Mouse (Mus musculus) ES-Bruce4 (cell line): ENCODE data around the gene Frmd5. TPM values are rescaled to one million over a fixed set of nuclear protein-coding genes. Genes with fewer than 3 reads are reported as not detected.

Source experiments
- H3K27ac ChIP-seq: 2 replicates; pipeline ENCODE4 v1.5.1; 2012; ENCODE audit warnings: low read length, inconsistent platforms; ENCODE audit not compliant: insufficient read depth
- H3K27me3 ChIP-seq: 2 replicates; pipeline ENCODE4 v1.6.1; 2012; ENCODE audit warnings: mild to moderate bottlenecking, low read length, inconsistent platforms; ENCODE audit not compliant: control insufficient read depth, poor library complexity, insufficient read depth, severe bottlenecking
- H3K36me3 ChIP-seq: 2 replicates; pipeline ENCODE4 v1.6.1; 2012; ENCODE audit warnings: inconsistent platforms, mild to moderate bottlenecking, low read length, moderate library complexity; ENCODE audit not compliant: control insufficient read depth, poor library complexity, insufficient read depth, severe bottlenecking
- H3K4me1 ChIP-seq: one replicate; pipeline ENCODE4 v1.8.1; 2011; ENCODE audit warnings: low read length; ENCODE audit not compliant: control insufficient read depth, insufficient read depth
- H3K4me3 ChIP-seq: 2 replicates; pipeline ENCODE4 v1.5.1; 2011; ENCODE audit warnings: low read depth, mild to moderate bottlenecking, low read length
- H3K9ac ChIP-seq: 2 replicates; pipeline ENCODE4 v1.6.1; 2012; ENCODE audit warnings: low read depth, mild to moderate bottlenecking, inconsistent platforms; ENCODE audit not compliant: poor library complexity, severe bottlenecking
- H3K9me3 ChIP-seq: replicated peaks from 2 replicates; pipeline ENCODE4 v1.6.1; 2012; ENCODE audit warnings: mild to moderate bottlenecking, low read length, inconsistent platforms; ENCODE audit not compliant: control insufficient read depth, poor library complexity, insufficient read depth, severe bottlenecking
- CTCF ChIP-seq: IDR thresholded peaks from one replicate; pipeline ENCODE4 v1.8.1; 2011; ENCODE audit warnings: low read depth, low read length
- EP300 ChIP-seq: IDR thresholded peaks from 2 replicates; pipeline ENCODE4 v1.6.1; 2011; ENCODE audit warnings: low read depth, low read length; ENCODE audit not compliant: insufficient read depth
- POLR2A ChIP-seq: IDR thresholded peaks from one replicate; pipeline ENCODE4 v1.8.1; 2011; ENCODE audit warnings: low read length; ENCODE audit not compliant: insufficient read depth
- polyA plus RNA-seq: library from polyadenylated mRNA; stranded (reverse); fragments of >200 nt; gene quantifications from 2 replicates; pipeline ENCODE4 v1.2.4, GENCODE M21; 2011; ENCODE audit warnings: low read depth; ENCODE audit not compliant: missing spikeins, insufficient read depth, insufficient read length

Gene Frmd5
- polyA plus RNA-seq, 1 experiment: 10.5 TPM

DNA sequence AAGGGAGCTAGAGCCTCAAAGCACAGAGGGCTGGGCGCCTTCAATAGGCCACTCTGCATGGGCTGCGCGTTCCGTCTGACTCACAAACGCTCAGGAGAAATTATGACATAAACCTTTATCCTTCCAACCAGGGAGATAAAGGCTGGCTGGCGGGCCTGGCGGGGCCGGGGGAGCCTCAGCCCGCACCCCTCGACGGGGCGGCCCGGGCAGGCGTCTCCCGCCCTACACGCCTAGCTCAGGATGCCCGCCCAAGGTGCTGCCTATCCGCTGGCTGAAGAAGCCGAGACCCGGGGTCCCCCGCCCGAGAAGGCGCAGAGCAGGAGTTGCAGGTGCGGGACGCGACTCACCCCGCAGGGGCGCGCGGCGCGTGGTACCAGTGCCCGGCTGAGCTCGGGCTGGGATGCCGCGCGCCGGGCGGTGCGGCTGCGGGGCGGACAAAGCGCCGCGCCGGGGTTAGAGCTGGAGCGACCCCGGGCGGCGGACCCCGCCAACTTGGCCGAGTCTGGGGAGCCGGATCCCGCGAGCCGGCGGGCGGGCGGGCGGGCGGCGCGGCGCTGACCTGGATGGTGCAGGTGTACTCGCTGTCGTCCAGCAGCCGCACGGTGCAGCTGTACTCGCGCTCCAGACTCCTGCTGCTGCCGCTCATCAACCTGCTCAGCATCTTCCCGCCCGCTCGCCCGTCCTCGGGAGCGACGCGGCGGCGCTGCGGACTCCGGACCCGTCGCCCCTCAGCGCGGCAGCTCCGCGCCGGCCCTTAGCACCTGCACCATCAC, 530 bp downstream of the Frmd5 start:
- Histone ChIP-seq H3K9ac (peak overlapping the region; percentile 82), H3K36me3 (no peaks in the 10 kb centered on the region), H3K27ac (no peak overlapping the region; the same call in 1 of the 2 replicates), H3K4me1 (peaks cover 2% of the 10 kb centered on the region), H3K9me3 (no peaks in the 10 kb centered on the region), H3K4me3 (peak overlapping the region; percentile 85), H3K27me3 (no peaks in the 10 kb centered on the region)
- TF ChIP-seq EP300: no peak
- TF ChIP-seq POLR2A: peak; percentile 41
- no peak for TF ChIP-seq CTCF

GRCm38 (mm10) chr2:121799051-121799450, 7.8 kb downstream of the Frmd5 start:
- no peaks in the 10 kb centered on the region for H3K27me3 ChIP-seq
- H3K9me3 ChIP-seq: no peaks in the 10 kb centered on the region
- H3K36me3 ChIP-seq: no peaks in the 10 kb centered on the region
- no peaks in the 10 kb centered on the region for H3K4me1 ChIP-seq
- H3K9ac ChIP-seq: no peak overlapping the region
- no peak overlapping the region for H3K27ac ChIP-seq
- no peak overlapping the region for H3K4me3 ChIP-seq
- no peak for TF ChIP-seq CTCF
- no peak for TF ChIP-seq EP300
- TF ChIP-seq POLR2A: no peak

DNA sequence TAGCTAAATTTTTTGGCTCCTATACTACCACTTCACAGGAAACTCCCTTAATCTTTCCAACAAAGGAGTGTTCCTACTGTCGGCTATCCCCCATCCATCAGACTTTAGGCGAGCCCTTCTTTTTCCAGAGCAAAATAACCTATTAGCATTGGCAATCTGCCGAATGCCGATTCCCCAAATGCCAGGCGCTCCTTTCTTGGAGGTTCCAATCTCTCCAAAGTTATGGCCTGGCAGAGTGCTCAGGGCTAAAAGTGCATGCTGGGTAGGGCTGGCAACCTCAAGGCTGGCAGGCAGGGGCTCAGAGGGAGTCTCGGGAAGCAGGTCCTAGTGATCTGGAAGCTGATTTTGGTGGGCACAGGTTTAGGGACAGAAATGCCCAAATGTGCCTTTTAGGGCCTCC, 10.9 kb downstream of the Frmd5 start:
- Histone ChIP-seq H3K4me3 (no peak overlapping the region), H3K36me3 (no peaks in the 10 kb centered on the region), H3K27me3 (no peaks in the 10 kb centered on the region), H3K27ac (no peak overlapping the region), H3K9ac (no peak overlapping the region), H3K9me3 (no peaks in the 10 kb centered on the region), H3K4me1 (no peaks in the 10 kb centered on the region)
- TF ChIP-seq POLR2A (no peak), CTCF (no peak), EP300 (no peak)

DNA sequence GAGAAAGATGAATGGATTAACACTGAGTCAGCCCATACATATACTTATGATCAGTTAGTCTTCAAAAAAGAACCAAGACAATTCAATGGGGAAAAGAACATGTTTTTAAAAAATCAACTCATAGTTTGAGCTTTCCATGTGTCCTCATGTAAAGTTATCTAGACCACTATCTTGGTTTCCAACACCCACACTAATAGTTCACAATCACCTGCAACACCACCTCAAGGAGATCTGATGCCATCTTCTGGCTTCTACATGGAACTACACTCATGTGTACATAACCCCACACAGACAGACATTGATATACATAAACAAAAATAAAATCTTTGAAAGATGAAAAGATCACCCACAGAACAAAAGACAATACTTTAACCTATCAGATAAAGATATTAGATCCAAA, 17.1 kb downstream of the Frmd5 start:
- no peak overlapping the region for H3K9ac ChIP-seq
- H3K27me3 ChIP-seq: no peaks in the 10 kb centered on the region
- H3K36me3 ChIP-seq: no peaks in the 10 kb centered on the region

DNA sequence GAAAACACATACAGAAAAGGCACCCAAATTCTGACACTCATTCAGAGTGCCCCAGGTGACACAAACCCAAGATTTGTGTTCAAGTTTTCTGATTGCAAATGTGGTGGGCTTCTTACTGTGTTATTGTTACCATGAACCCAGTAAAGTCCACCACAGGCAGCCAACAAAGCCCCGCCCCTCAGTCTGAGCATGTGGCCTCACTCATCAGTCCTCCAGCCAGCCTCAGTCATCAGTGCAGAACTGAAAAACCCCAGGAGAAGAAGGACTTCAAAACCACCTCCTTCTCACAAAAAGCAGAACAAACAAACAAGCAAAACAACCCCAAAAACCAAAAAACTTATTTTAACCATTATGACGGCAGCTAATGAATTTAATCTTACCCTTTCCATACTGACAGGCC, 18.5 kb downstream of the Frmd5 start:
- no peak overlapping the region for H3K4me3 ChIP-seq
- TF ChIP-seq EP300 (no peak), POLR2A (no peak), CTCF (no peak)
- no peak overlapping the region for H3K9ac ChIP-seq
- H3K9me3 ChIP-seq: no peaks in the 10 kb centered on the region
- no peaks in the 10 kb centered on the region for H3K27me3 ChIP-seq
- no peak overlapping the region for H3K27ac ChIP-seq
- H3K36me3 ChIP-seq: no peaks in the 10 kb centered on the region
- H3K4me1 ChIP-seq: no peaks in the 10 kb centered on the region

More for the DNA sequence above, 17.1 kb downstream of the Frmd5 start:
- H3K4me3 ChIP-seq: no peak overlapping the region
- H3K27ac ChIP-seq: no peak overlapping the region
- H3K4me1 ChIP-seq: no peaks in the 10 kb centered on the region
- no peaks in the 10 kb centered on the region for H3K9me3 ChIP-seq
- TF ChIP-seq POLR2A (no peak), EP300 (no peak)

DNA sequence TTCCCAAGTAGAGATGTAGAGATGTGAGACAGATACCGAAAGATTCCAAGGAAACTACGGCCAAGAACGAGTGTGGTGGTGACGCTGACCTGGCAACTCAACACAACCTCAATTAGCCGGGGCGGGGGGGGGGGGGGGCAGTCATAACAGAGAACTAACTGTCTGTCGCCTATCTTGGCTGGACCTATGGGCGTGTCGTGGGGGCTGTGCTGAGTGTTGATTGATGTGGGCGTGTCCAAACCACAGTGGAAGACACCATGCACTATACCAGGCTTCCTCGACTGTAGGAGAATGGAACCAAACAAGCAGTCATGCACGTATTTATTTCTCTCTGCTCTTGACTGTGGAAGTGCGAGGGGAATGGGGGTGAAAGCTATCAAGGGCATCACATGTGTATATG, 19.1 kb downstream of the Frmd5 start:
- H3K9me3 ChIP-seq: no peaks in the 10 kb centered on the region
- H3K36me3 ChIP-seq: no peaks in the 10 kb centered on the region
- TF ChIP-seq CTCF: no peak
- TF ChIP-seq EP300: no peak
- TF ChIP-seq POLR2A: no peak
- no peak overlapping the region for H3K4me3 ChIP-seq
- no peaks in the 10 kb centered on the region for H3K27me3 ChIP-seq
- no peak overlapping the region for H3K27ac ChIP-seq
- H3K4me1 ChIP-seq: no peaks in the 10 kb centered on the region
- no peak overlapping the region for H3K9ac ChIP-seq
